In the genomic region with DNA sequence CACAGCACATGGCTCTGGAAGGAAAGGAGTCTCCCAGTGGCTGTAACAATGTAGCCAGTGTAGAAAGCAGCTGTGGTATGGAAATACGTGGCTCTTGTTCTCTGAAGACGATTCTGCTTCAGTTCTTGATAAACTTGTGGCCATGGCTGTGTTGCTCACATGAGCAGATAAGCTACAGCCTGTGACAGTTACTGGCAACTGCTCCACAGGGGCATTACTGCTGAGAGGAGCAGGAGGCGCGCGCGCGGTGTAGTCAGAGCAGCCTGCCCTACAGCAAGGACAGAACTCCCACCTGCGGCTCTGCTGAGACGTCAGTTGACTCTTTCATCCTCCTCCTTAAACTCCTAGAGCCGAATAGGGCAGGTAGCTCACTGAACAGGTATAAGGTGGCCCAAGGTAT, we compare ENCODE assay signal across 21 mouse cellular contexts.
DNase-seq lines count a peak whose midpoint lies in the region; ATAC-seq lines count a peak whose summit lies in the region.
"Had no signal": no experiment of that assay in that cellular context is flagged by ENCODE, and none has a peak within 500 bp of the region (broad histone marks: within the 10 kb centered on the region; RNA-seq: fewer than 3 reads in every experiment).

No protein-coding gene starts in this region.

- H3K9ac ChIP-seq in heart, embryonic 16.5 days (ENCODE audit: low read length), result no peak overlapping the region
- H3K9ac ChIP-seq: embryonic facial prominence, embryonic 12.5 days; hindbrain, embryonic 15.5 days; lung, embryonic 15.5 days; stomach, embryonic 15.5 days had no signal

- H3K27me3 ChIP-seq in heart, embryonic 16.5 days (ENCODE audit: control insufficient read depth, insufficient read depth, low read length), result no peaks in the 10 kb centered on the region
- H3K27me3 ChIP-seq: embryonic facial prominence, embryonic 12.5 days; hindbrain, embryonic 15.5 days; lung, embryonic 15.5 days; stomach, embryonic 15.5 days had no signal

- H3K9me3 ChIP-seq in heart, embryonic 16.5 days (replicated peaks; ENCODE audit: control insufficient read depth, low read length), result no peaks in the 10 kb centered on the region
- H3K9me3 ChIP-seq: embryonic facial prominence, embryonic 12.5 days; forebrain, embryonic 10.5 days; hindbrain, embryonic 15.5 days; lung, embryonic 15.5 days; stomach, embryonic 15.5 days had no signal

- peak overlapping the region; percentile 10; the same call in 1 of the 2 replicates for H3K27ac ChIP-seq in heart, embryonic 16.5 days (ENCODE audit: low read length)
- H3K27ac ChIP-seq: embryonic facial prominence, embryonic 12.5 days; forebrain, embryonic 10.5 days; gastrocnemius, adult 2 months; heart, adult 2 months; hindbrain, embryonic 15.5 days; left cerebral cortex, adult 2 months; lung, embryonic 15.5 days; stomach, embryonic 15.5 days had no signal

- H3K4me3 ChIP-seq in heart, embryonic 16.5 days (ENCODE audit: low read length), result no peak overlapping the region
- H3K4me3 ChIP-seq: embryonic facial prominence, embryonic 12.5 days; forebrain, embryonic 10.5 days; gastrocnemius, adult 2 months; heart, adult 2 months; hindbrain, embryonic 15.5 days; left cerebral cortex, adult 2 months; lung, embryonic 15.5 days; stomach, embryonic 15.5 days had no signal

- intact Hi-C loops in left cerebral cortex, postnatal 4 days (cut with DNase I), result no loop called here

- 31% methylated on average over 10 of the region's 10 CpGs for WGBS in heart, embryonic 16.5 days

- DNase-seq in heart, adult 8-10 months (ENCODE audit: low spot score), result no peak
- DNase-seq in c-Kit-positive CD71-negative TER-119-negative erythroid progenitor cells, embryonic 14.5 days (ENCODE audit: low read depth), result peak; percentile 31
- peak; percentile 72 for DNase-seq in liver
- no peak for DNase-seq in thymus, postnatal 14 days
- DNase-seq in lung, adult 18-20 months, result no peak
- DNase-seq in left cerebral cortex, postnatal 4 days, result no peak
- DNase-seq: cerebellum, adult 11 months; cerebellum, postnatal 36 days; gastrocnemius, adult 2 months; heart, adult 2 months; kidney, postnatal 10 days; thymus, postnatal 36 days had no signal

- peaks cover 17% of the 10 kb centered on the region for H3K4me1 ChIP-seq in heart, embryonic 16.5 days (ENCODE audit: control insufficient read depth, insufficient read depth, low read length)
- H3K4me1 ChIP-seq: embryonic facial prominence, embryonic 12.5 days; forebrain, embryonic 10.5 days; lung, embryonic 15.5 days; stomach, embryonic 15.5 days had no signal

- H3K4me2 ChIP-seq in heart, embryonic 16.5 days (ENCODE audit: low read depth, low read length), result 0 out of 2 replicates have a peak overlapping the region, but pooled peaks have one; percentile 7
- H3K4me2 ChIP-seq: embryonic facial prominence, embryonic 12.5 days; hindbrain, embryonic 15.5 days; lung, embryonic 15.5 days; stomach, embryonic 15.5 days had no signal

- peak; percentile 81 for ATAC-seq in heart, embryonic 16.5 days (replicated peaks; ENCODE audit: extremely low read depth, insufficient read depth, low FRiP score)
- ATAC-seq in megakaryocyte progenitor cell, adult 5-6 weeks (replicated peaks; ENCODE audit: poor library complexity), result peak; percentile 61
- ATAC-seq: intestine, postnatal 0 days had no signal

- H3K36me3 ChIP-seq in heart, embryonic 16.5 days (ENCODE audit: control insufficient read depth, insufficient read depth), result peaks cover 14% of the 10 kb centered on the region
- H3K36me3 ChIP-seq: stomach, embryonic 15.5 days had no signal

Comparison
In these comparisons a context has a peak if more than half of its experiments do, and no peak if none do; other contexts are left out.
1. DNase-seq: peak in c-Kit-positive CD71-negative TER-119-negative erythroid progenitor cells, embryonic 14.5 days (single experiment) and liver (single experiment); none in heart, adult 8-10 months (single experiment), thymus, postnatal 14 days (single experiment), lung, adult 18-20 months (0 of 2) and left cerebral cortex, postnatal 4 days (single experiment).